Mouse (Mus musculus) CH12.LX (cell line): Measurements from ENCODE around the gene Tjap1.

Experiments used
- CHD1 ChIP-seq: IDR thresholded peaks from 2 replicates; pipeline ENCODE4 v1.6.1; 2012; ENCODE audit warnings: low read depth, low read length, improper control_type of control experiment, inconsistent platforms
- CHD2 ChIP-seq: IDR thresholded peaks from 2 replicates; pipeline ENCODE4 v1.6.1; 2011; ENCODE audit warnings: low read length, improper control_type of control experiment
- HCFC1 ChIP-seq: IDR thresholded peaks from 2 replicates; pipeline ENCODE4 v1.6.1; 2012; ENCODE audit warnings: low read depth, mild to moderate bottlenecking, inconsistent platforms, low read length, improper control_type of control experiment
- POLR2A ChIP-seq: IDR thresholded peaks from 2 replicates; pipeline ENCODE4 v1.6.1; 2011; ENCODE audit warnings: low read depth, mild to moderate bottlenecking, improper control_type of control experiment, low read length
- RAD21 ChIP-seq: IDR thresholded peaks from 2 replicates; pipeline ENCODE4 v1.6.1; 2011; ENCODE audit warnings: low read depth, mild to moderate bottlenecking, low read length, improper control_type of control experiment, moderate library complexity

- TF ChIP-seq POLR2A, result no peak
- TF ChIP-seq CHD2, result no peak
- no peak for TF ChIP-seq CHD1
- TF ChIP-seq HCFC1, result no peak
- no peak for TF ChIP-seq RAD21
Measured at GRCm38 (mm10) chr17:46296601-46297000, 13.8 kb upstream of the Tjap1 start.
